Mouse (Mus musculus) bone marrow macrophage, adult 2 months (primary cell): ENCODE data around the gene Mul1. TPM values are rescaled to one million over a fixed set of nuclear protein-coding genes. Genes with fewer than 3 reads are reported as not detected.
A peak's percentile ranks its signal among the peaks of the same experiment; 100 is the strongest.

ENCODE experiments used
- H3K27ac ChIP-seq: 2 replicates; pipeline ENCODE4 v1.5.1; 2012; ENCODE audit warnings: low read depth, low read length; ENCODE audit not compliant: insufficient read depth
- H3K4me1 ChIP-seq: 2 replicates; pipeline ENCODE4 v1.6.1; 2012; ENCODE audit warnings: low read length; ENCODE audit not compliant: control insufficient read depth, insufficient read depth
- H3K4me3 ChIP-seq: 2 replicates; pipeline ENCODE4 v1.5.1; 2012; ENCODE audit warnings: mild to moderate bottlenecking, low read length, moderate library complexity; ENCODE audit not compliant: insufficient read depth
- CTCF ChIP-seq: IDR thresholded peaks from 2 replicates; pipeline ENCODE4 v1.5.1; 2012; ENCODE audit warnings: low read depth, mild to moderate bottlenecking, low read length, moderate library complexity
- POLR2A ChIP-seq: IDR thresholded peaks from 2 replicates; pipeline ENCODE4 v1.6.1; 2012; ENCODE audit warnings: mild to moderate bottlenecking, low read depth, low read length, borderline replicate concordance
- polyA plus RNA-seq: library from polyadenylated mRNA; stranded (reverse); fragments of >200 nt; gene quantifications from 2 replicates; pipeline ENCODE4 v1.2.4, GENCODE M21; 2012; ENCODE audit not compliant: missing spikeins, insufficient read depth, insufficient read length

The Mul1 gene
- polyA plus RNA-seq, 1 experiment: 12.7 TPM

GRCm38 (mm10) chr4:138453753-138454570, 19.5 kb downstream of the Mul1 start, which contains the start of gene Camk2n1:
Gene Camk2n1, plus strand, starts transcription at chr4:138454314.
- Histone ChIP-seq H3K4me1 (no peaks in the 10 kb centered on the region), H3K27ac (no peak within 1 kb of the TSS), H3K4me3 (peak within 1 kb of the TSS; percentile 50)
- no peak for TF ChIP-seq CTCF
- TF ChIP-seq POLR2A: no peak

GRCm38 (mm10) chr4:138454571-138455140, 20.2 kb downstream of the Mul1 start:
- no peak overlapping the region for H3K27ac ChIP-seq
- H3K4me1 ChIP-seq: no peaks in the 10 kb centered on the region
- TF ChIP-seq POLR2A: no peak
- no peak for TF ChIP-seq CTCF
- H3K4me3 ChIP-seq: peak overlapping the region; percentile 50

GRCm38 (mm10) chr4:138455141-138455955, 20.9 kb downstream of the Mul1 start:
- Histone ChIP-seq H3K4me1 (no peaks in the 10 kb centered on the region), H3K27ac (no peak overlapping the region), H3K4me3 (peak overlapping the region; percentile 50; the same call in 1 of the 2 replicates)
- TF ChIP-seq POLR2A: no peak
- no peak for TF ChIP-seq CTCF

GRCm38 (mm10) chr4:138455956-138456341, 21.5 kb downstream of the Mul1 start:
- no peaks in the 10 kb centered on the region for H3K4me1 ChIP-seq
- TF ChIP-seq CTCF: no peak
- TF ChIP-seq POLR2A: no peak
- no peak overlapping the region for H3K4me3 ChIP-seq

GRCm38 (mm10) chr4:138456536-138456935, 22.1 kb downstream of the Mul1 start:
- Histone ChIP-seq H3K27ac (no peak overlapping the region), H3K4me1 (no peaks in the 10 kb centered on the region), H3K4me3 (no peak overlapping the region)
- TF ChIP-seq POLR2A: no peak
- no peak for TF ChIP-seq CTCF

More at GRCm38 (mm10) chr4:138455956-138456341, 21.5 kb downstream of the Mul1 start:
- no peak overlapping the region for H3K27ac ChIP-seq

- TF ChIP-seq POLR2A (no peak), CTCF (no peak)
- Histone ChIP-seq H3K4me3 (no peak overlapping the region), H3K4me1 (no peaks in the 10 kb centered on the region), H3K27ac (no peak overlapping the region)
Measured at GRCm38 (mm10) chr4:138457091-138457490, 22.6 kb downstream of the Mul1 start.

GRCm38 (mm10) chr4:138458171-138458570, 23.7 kb downstream of the Mul1 start:
- H3K4me3 ChIP-seq: no peak overlapping the region
- TF ChIP-seq POLR2A (no peak), CTCF (no peak)
- H3K4me1 ChIP-seq: no peaks in the 10 kb centered on the region
- H3K27ac ChIP-seq: no peak overlapping the region

- Histone ChIP-seq H3K27ac (no peak overlapping the region), H3K4me3 (no peak overlapping the region), H3K4me1 (peaks cover 5% of the 10 kb centered on the region; the same call in 1 of the 2 replicates)
- TF ChIP-seq CTCF (no peak), POLR2A (no peak)
Measured at GRCm38 (mm10) chr4:138458735-138459440, 24.4 kb downstream of the Mul1 start.

- H3K27ac ChIP-seq: no peak overlapping the region
- H3K4me3 ChIP-seq: no peak overlapping the region
- TF ChIP-seq CTCF: no peak
- TF ChIP-seq POLR2A: no peak
- H3K4me1 ChIP-seq: peaks cover 7% of the 10 kb centered on the region; the same call in 1 of the 2 replicates
Measured at GRCm38 (mm10) chr4:138459775-138460174, 25.3 kb downstream of the Mul1 start.
